29 mouse cellular contexts compared by ENCODE assay signal in genomic region chr7:65869173-65869572, GRCm38 (mm10). TPM values are rescaled to one million over a fixed set of nuclear protein-coding genes. Genes with fewer than 3 reads are reported as not detected.
A peak's percentile ranks its signal among the peaks of the same experiment; 100 is the strongest.
DNase-seq lines count a peak whose midpoint lies in the region; TF ChIP-seq lines count a peak whose summit lies in the region.
"Had no signal": no experiment of that assay in that cellular context is flagged by ENCODE, and none has a peak within 500 bp of the region (broad histone marks: within the 10 kb centered on the region; RNA-seq: fewer than 3 reads in every experiment).

No protein-coding gene starts in this region.

- H3K4me1 ChIP-seq in brown adipose tissue, adult 24 weeks (ENCODE audit: control insufficient read depth, insufficient read depth, insufficient read length, low read length) = peaks cover 11% of the 10 kb centered on the region
- H3K4me1 ChIP-seq: stomach, embryonic 15.5 days had no signal

- peak overlapping the region; percentile 92; the same call in 1 of the 2 replicates for H3K27ac ChIP-seq in layer of hippocampus, adult 2 months
- peak overlapping the region; percentile 49 for H3K27ac ChIP-seq in brown adipose tissue, adult 24 weeks (replicated peaks; ENCODE audit: low read depth, low read length)
- H3K27ac ChIP-seq: hindbrain, embryonic 10.5 days; hindbrain, embryonic 15.5 days; kidney, embryonic 15.5 days; liver, embryonic 14.5 days; macrophage; neural tube, embryonic 15.5 days; stomach, embryonic 15.5 days had no signal

- DNase-seq in gastrocnemius, postnatal 14 days = peak; percentile 50
- no peak for DNase-seq in gastrocnemius, adult 8-10 months (ENCODE audit: low spot score in 2 of 2)
- no peak for DNase-seq in layer of hippocampus, adult 2 months (ENCODE audit: low spot score in 2 of 2)
- DNase-seq in layer of hippocampus, postnatal 10 days (ENCODE audit: low spot score in 2 of 2) = no peak
- peak; percentile 40 for DNase-seq in heart, postnatal 25 days (ENCODE audit: low spot score)
- no peak for DNase-seq in cerebellum, postnatal 14 days
- DNase-seq in frontal cortex, postnatal 14 days (ENCODE audit: low spot score in 2 of 2) = no peak
- DNase-seq: adrenal gland, postnatal 25 days; cerebellum, adult 18-20 months; cerebellum, postnatal 10 days; kidney, adult 11 months; kidney, postnatal 25 days; left cerebral cortex, postnatal 4 days; lung, adult 2 months; lung, postnatal 10 days; midbrain, embryonic 14.5 days; retina, postnatal 1 day; right cerebral cortex, postnatal 14 days; thymus, postnatal 14 days had no signal

- TF ChIP-seq CTCF in layer of hippocampus, adult 2 months (conservative IDR thresholded peaks at IDR 0.05) = no peak

- intact Hi-C loops in gastrocnemius, postnatal 14 days (cut with DNase I; ENCODE audit: low total_unique reads) = no loop called here
- intact Hi-C loops in heart, postnatal 25 days (cut with DNase I) = no loop called here

- no peak overlapping the region for H3K4me3 ChIP-seq in layer of hippocampus, adult 2 months
- H3K4me3 ChIP-seq in brown adipose tissue, adult 24 weeks (ENCODE audit: insufficient read depth, low read depth, low read length) = no peak overlapping the region
- H3K4me3 ChIP-seq: erythroblast, embryonic 14.5 days; hindbrain, embryonic 10.5 days; hindbrain, embryonic 15.5 days; kidney, embryonic 15.5 days; neural tube, embryonic 15.5 days; stomach, embryonic 15.5 days had no signal

RNA-seq across cellular contexts. Expression of gene Pcsk6, which starts 7.6 kb away (rescaled TPM):
- total RNA-seq in gastrocnemius, postnatal 14 days (2021) = 10 to 100 TPM; 31.6 to 39.6 TPM
- total RNA-seq in gastrocnemius, adult 8-10 months (2022) = 10 to 100 TPM in 3 of 4 experiments, 1 to 10 TPM in 1; 9.6 to 14.2 (median 11.9) TPM
- total RNA-seq in layer of hippocampus, adult 2 months (2021) = 10 to 100 TPM; 16.4 to 17.1 TPM
- 10 to 100 TPM; 10.8 to 11.6 TPM for total RNA-seq in layer of hippocampus, postnatal 10 days (2021)
- polyA plus RNA-seq in brown adipose tissue, adult 24 weeks (2012; ENCODE audit: insufficient read depth, insufficient read length, missing spikeins) = 33.4 and 63.6 TPM in 2 replicates
- total RNA-seq in heart, postnatal 25 days (2021) = 10 to 100 TPM; 45.7 to 56.1 TPM
- polyA plus RNA-seq: inflammation-experienced regulatory T-cells, adult 6 months; macrophage had no signal

Comparison
In these comparisons a context has a peak if more than half of its experiments do, and no peak if none do; other contexts are left out.
1. DNase-seq: peak in gastrocnemius, postnatal 14 days (single experiment) and heart, postnatal 25 days (single experiment); none in gastrocnemius, adult 8-10 months (0 of 2), layer of hippocampus, adult 2 months (0 of 2), layer of hippocampus, postnatal 10 days (0 of 2), cerebellum, postnatal 14 days (0 of 2) and frontal cortex, postnatal 14 days (0 of 2).